Mouse (Mus musculus) limb, embryonic 13.5 days (tissue): ENCODE results near the gene Gm3233. TPM values are rescaled to one million over a fixed set of nuclear protein-coding genes. Genes with fewer than 3 reads are reported as not detected.
"Not testable (repeated sequence)": the region's sequence is repeated elsewhere in the genome, so short reads cannot be mapped to it uniquely, and the experiment has no call there.

Experiments used
- ATAC-seq: fragments of 200-750 bp; cut with Nextera tagmentation; 2 replicates; pipeline ENCODE4 v1.8.0; 2017; ENCODE audit warnings: low read depth, moderate number of reproducible peaks, moderate TSS enrichment; ENCODE audit not compliant: low FRiP score
- H3K27ac ChIP-seq: fragments of 300-500 bp; sonication (generic); 2 replicates; pipeline ENCODE4 v1.5.1; 2015; ENCODE audit warnings: inconsistent platforms, mild to moderate bottlenecking, moderate library complexity
- H3K27me3 ChIP-seq: fragments of 300-500 bp; sonication (generic); 2 replicates; pipeline ENCODE4 v1.6.1; 2015; ENCODE audit warnings: mild to moderate bottlenecking, inconsistent platforms
- H3K36me3 ChIP-seq: fragments of 300-500 bp; sonication (generic); 2 replicates; pipeline ENCODE4 v1.6.1; 2015; ENCODE audit warnings: inconsistent platforms, mild to moderate bottlenecking, moderate library complexity
- H3K4me1 ChIP-seq: fragments of 300-500 bp; sonication (generic); 2 replicates; pipeline ENCODE4 v1.6.1; 2015; ENCODE audit warnings: inconsistent platforms
- H3K4me2 ChIP-seq: fragments of 300-500 bp; sonication (generic); replicated peaks from 2 replicates; pipeline ENCODE4 v1.6.1; 2015; ENCODE audit warnings: inconsistent platforms, mild to moderate bottlenecking, moderate library complexity
- H3K4me3 ChIP-seq: fragments of 300-500 bp; sonication (generic); 2 replicates; pipeline ENCODE4 v1.5.1; 2015; ENCODE audit warnings: moderate library complexity, mild to moderate bottlenecking, inconsistent platforms
- H3K9ac ChIP-seq: fragments of 300-500 bp; sonication (generic); 2 replicates; pipeline ENCODE4 v1.6.1; 2015; ENCODE audit warnings: mild to moderate bottlenecking, inconsistent platforms
- H3K9me3 ChIP-seq: fragments of 300-500 bp; sonication (generic); 2 replicates; pipeline ENCODE4 v1.6.1; 2016; ENCODE audit warnings: inconsistent platforms
- WGBS: fragments of 180-500 bp; shearing (Covaris S2); methylation state at CpG from one replicate; pipeline ENCODE4 v1.1.7; 2015; 5-methylcytosine and 5-hydroxymethylcytosine counted together
- polyA plus RNA-seq: library from polyadenylated mRNA; unstranded; fragments of >200 nt; fragmentation: Nextera tagmentation; extraction: Ambion mirVana; gene quantifications from 2 replicates; pipeline ENCODE4 v1.2.1, GENCODE M21; 2015

Gm3233 gene
- polyA plus RNA-seq, 1 experiment from 2014 or later = not detected

DNA sequence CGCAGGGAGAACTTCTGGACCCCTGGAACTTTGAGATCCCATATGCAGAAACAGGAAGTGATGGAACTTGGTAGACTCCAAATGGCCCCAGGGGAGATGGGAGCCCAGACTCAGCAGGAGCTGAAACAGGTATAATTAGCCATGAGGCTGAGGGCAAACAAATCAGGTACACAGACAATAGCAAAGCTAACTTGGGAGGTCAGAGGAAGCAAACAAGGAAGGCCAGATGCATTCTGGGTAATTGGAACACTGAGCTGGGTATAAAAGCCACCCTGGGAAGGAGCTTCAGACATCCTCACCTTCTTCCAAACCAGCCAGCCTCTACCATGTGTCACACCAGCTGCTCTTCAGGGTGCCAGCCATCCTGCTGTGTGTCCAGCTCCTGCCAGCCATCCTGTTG is 39.2 kb downstream of the Gm3233 start, which contains the start of gene Krtap12-1:
TSS of gene Krtap12-1 (plus strand) at position 301 of the 400 bp plus-strand sequence.
- H3K27ac ChIP-seq, ATAC-seq, H3K36me3 ChIP-seq, H3K9me3 ChIP-seq, H3K4me3 ChIP-seq, H3K9ac ChIP-seq, H3K27me3 ChIP-seq, H3K4me2 ChIP-seq, H3K4me1 ChIP-seq: not testable (repeated sequence)
- WGBS = 78% methylated on average over 1 of the region's 1 CpGs

DNA sequence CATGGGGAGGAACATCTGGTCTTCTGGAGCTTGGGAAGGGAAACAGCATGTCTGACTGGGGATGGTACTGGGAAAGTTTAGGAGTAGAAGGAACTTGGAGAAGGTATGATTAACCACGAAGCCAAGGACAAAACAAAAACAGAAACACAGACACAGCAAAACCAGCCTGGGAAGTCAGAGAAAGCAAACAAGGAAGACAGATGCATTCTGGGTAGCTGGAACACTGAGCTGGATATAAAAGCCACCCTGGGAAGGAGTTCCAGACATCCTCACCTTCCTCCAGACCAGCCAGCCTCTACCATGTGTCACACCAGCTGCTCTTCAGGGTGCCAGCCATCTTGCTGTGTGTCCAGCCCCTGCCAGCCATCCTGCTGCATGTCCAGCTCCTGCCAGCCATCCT is 44.0 kb downstream of the Gm3233 start, which contains the start of gene Gm10142:
TSS of gene Gm10142 (plus strand) at position 301 of the 400 bp plus-strand sequence.
- Histone ChIP-seq H3K36me3 (no peaks in the 10 kb centered on the region), H3K4me3 (no peak within 1 kb of the TSS), H3K9ac (no peak within 1 kb of the TSS), H3K9me3 (peaks cover 13% of the 10 kb centered on the region), H3K27ac (no peak within 1 kb of the TSS), H3K4me2 (no peak within 1 kb of the TSS), H3K4me1 (no peaks in the 10 kb centered on the region), H3K27me3 (no peaks in the 10 kb centered on the region)
- ATAC-seq = no peak
- 69% methylated on average over 1 of the region's 1 CpGs for WGBS

DNA sequence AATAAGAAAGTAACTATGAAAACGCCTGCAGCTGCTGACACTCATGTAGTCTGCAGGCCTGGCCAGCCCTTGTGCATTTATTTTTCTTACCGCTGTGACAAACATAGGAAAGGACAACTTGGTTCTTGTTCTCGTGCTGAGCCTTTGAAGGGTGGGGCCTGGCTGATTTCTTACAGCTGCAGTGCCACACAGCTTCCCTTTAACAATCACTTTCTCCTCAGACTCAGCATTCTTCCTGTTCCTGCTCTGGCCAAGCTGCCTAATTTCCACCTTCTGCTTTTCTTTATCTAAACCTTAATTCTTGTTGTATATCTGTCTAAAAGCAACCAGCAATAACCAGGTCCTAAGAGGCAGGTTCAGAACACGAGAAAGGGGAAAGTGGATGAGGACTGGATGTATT is 45.7 kb downstream of the Gm3233 start:
- 45% methylated on average over 4 of the region's 4 CpGs for WGBS
- no peaks in the 10 kb centered on the region for H3K36me3 ChIP-seq
- no peak overlapping the region for H3K27ac ChIP-seq
- H3K9me3 ChIP-seq = peaks cover 11% of the 10 kb centered on the region
- no peak for ATAC-seq
- H3K4me2 ChIP-seq = no peak overlapping the region
- H3K4me3 ChIP-seq = no peak overlapping the region
- H3K4me1 ChIP-seq = no peaks in the 10 kb centered on the region
- no peaks in the 10 kb centered on the region for H3K27me3 ChIP-seq
- H3K9ac ChIP-seq = no peak overlapping the region

DNA sequence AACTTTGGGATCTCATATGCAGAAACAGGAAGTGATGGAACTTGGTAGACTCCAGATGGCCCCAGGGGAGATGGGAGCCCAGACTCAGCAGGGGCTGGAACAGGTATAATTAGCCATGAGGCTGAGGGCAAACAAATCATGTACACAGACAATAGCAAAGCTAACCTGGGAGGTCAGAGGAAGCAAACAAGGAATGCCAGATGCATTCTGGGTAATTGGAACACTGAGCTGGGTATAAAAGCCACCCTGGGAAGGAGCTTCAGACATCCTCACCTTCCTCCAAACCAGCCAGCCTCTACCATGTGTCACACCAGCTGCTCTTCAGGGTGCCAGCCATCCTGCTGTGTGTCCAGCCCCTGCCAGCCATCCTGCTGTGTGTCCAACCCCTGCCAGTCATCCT is 48.3 kb downstream of the Gm3233 start, which contains the start of gene Gm10024:
TSS of gene Gm10024 (plus strand) at position 301 of the 400 bp plus-strand sequence.
- H3K4me2 ChIP-seq, H3K4me3 ChIP-seq, H3K36me3 ChIP-seq, H3K9ac ChIP-seq, H3K27ac ChIP-seq, H3K4me1 ChIP-seq, H3K27me3 ChIP-seq, ATAC-seq: not testable (repeated sequence)
- peaks cover 17% of the 10 kb centered on the region for H3K9me3 ChIP-seq

- no peaks in the 10 kb centered on the region for H3K36me3 ChIP-seq
- H3K9me3 ChIP-seq = peaks cover 15% of the 10 kb centered on the region
- no peak overlapping the region for H3K9ac ChIP-seq
- H3K27me3 ChIP-seq = no peaks in the 10 kb centered on the region
- WGBS = 82% methylated on average over 3 of the region's 3 CpGs
- H3K4me3 ChIP-seq = no peak overlapping the region
- no peak for ATAC-seq
- H3K4me1 ChIP-seq = no peaks in the 10 kb centered on the region
- H3K4me2 ChIP-seq = no peak overlapping the region
- no peak overlapping the region for H3K27ac ChIP-seq
Observed at GRCm38 (mm10) chr10:77709831-77710230, 49.7 kb downstream of the Gm3233 start.

Other genes starting within 250 kb of the Gm3233 start
- gene Fam207a, start 243.9 kb downstream of the Gm3233 start, polyA plus RNA-seq = 40.7 and 43.6 TPM in 2 replicates
- gene Itgb2, start 229.4 kb downstream of the Gm3233 start, polyA plus RNA-seq = 1.2 and 1.3 TPM in 2 replicates
- 122 and 124 TPM in 2 replicates for gene Pttg1ip, start 178.0 kb downstream of the Gm3233 start, polyA plus RNA-seq
- 389 and 422 TPM in 2 replicates for gene Sumo3, start 153.6 kb downstream of the Gm3233 start, polyA plus RNA-seq
- gene Gm49325, start 153.5 kb downstream of the Gm3233 start, polyA plus RNA-seq = 3.9 TPM in 1 of 2 replicates, not detected in the other
- 89.3 and 96.0 TPM in 2 replicates for gene Ube2g2, start 137.4 kb downstream of the Gm3233 start, polyA plus RNA-seq
- gene Tspear, start 73.1 kb downstream of the Gm3233 start, polyA plus RNA-seq = 0.74 and 1.3 TPM in 2 replicates
- gene Gm19402, start 68.9 kb downstream of the Gm3233 start, polyA plus RNA-seq = not detected in 2 replicates
- not detected in 2 replicates for gene Gm9508, start 62.4 kb downstream of the Gm3233 start, polyA plus RNA-seq
- not detected in 2 replicates for gene Gm10272, start 53.1 kb downstream of the Gm3233 start, polyA plus RNA-seq
- gene Gm10024, start 48.2 kb downstream of the Gm3233 start, polyA plus RNA-seq = 0.51 TPM in 1 of 2 replicates, not detected in the other
- gene Gm10142, start 43.9 kb downstream of the Gm3233 start, polyA plus RNA-seq = not detected in 2 replicates
- 0.23 TPM in 1 of 2 replicates, not detected in the other for gene Krtap12-1, start 39.1 kb downstream of the Gm3233 start, polyA plus RNA-seq
- not detected in 2 replicates for gene Gm10100, start 33.2 kb downstream of the Gm3233 start, polyA plus RNA-seq
- not detected in 2 replicates for gene Gm18596, start 17.0 kb downstream of the Gm3233 start, polyA plus RNA-seq
- not detected in 2 replicates for gene Gm9736, start 8.3 kb downstream of the Gm3233 start, polyA plus RNA-seq
- not detected in 2 replicates for gene Gm3238, start 11.6 kb upstream of the Gm3233 start, polyA plus RNA-seq
- not detected in 2 replicates for gene Gm7138, start 17.3 kb upstream of the Gm3233 start, polyA plus RNA-seq
- not detected in 2 replicates for gene Gm3250, start 22.9 kb upstream of the Gm3233 start, polyA plus RNA-seq
- gene Gm7137, start 28.5 kb upstream of the Gm3233 start, polyA plus RNA-seq = not detected in 2 replicates
- not detected in 2 replicates for gene Gm9639, start 35.4 kb upstream of the Gm3233 start, polyA plus RNA-seq
- gene Gm19668, start 39.5 kb upstream of the Gm3233 start, polyA plus RNA-seq = not detected in 2 replicates
- not detected in 2 replicates for gene Gm9507, start 52.2 kb upstream of the Gm3233 start, polyA plus RNA-seq
- not detected in 2 replicates for gene Gm2696, start 55.0 kb upstream of the Gm3233 start, polyA plus RNA-seq
- gene Krtap10-4, start 67.4 kb upstream of the Gm3233 start, polyA plus RNA-seq = not detected in 2 replicates
- gene Krtap10-10, start 76.3 kb upstream of the Gm3233 start, polyA plus RNA-seq = not detected in 2 replicates
- not detected in 2 replicates for gene Gm36176, start 87.1 kb upstream of the Gm3233 start, polyA plus RNA-seq
- gene Gm10318, start 93.2 kb upstream of the Gm3233 start, polyA plus RNA-seq = not detected in 2 replicates
- not detected in 2 replicates for gene Gm3285, start 102.3 kb upstream of the Gm3233 start, polyA plus RNA-seq
- 4.1 and 4.7 TPM in 2 replicates for gene Lrrc3, start 142.9 kb upstream of the Gm3233 start, polyA plus RNA-seq
- 0.28 and 0.29 TPM in 2 replicates for gene Trpm2, start 210.9 kb upstream of the Gm3233 start, polyA plus RNA-seq
- 30.6 and 31.1 TPM in 2 replicates for gene 1810043G02Rik, start 218.8 kb upstream of the Gm3233 start, polyA plus RNA-seq